Mouse (Mus musculus): ENCODE measurements at regions not wholly inside any gene's neighbourhood (a gene's known extent, or its start where the extent isn't known, plus 50 kb on each side); places are given as distances from the start of the nearest gene placed in this dataset.
A peak's percentile ranks its signal among the peaks of the same experiment; 100 is the strongest.

DNA sequence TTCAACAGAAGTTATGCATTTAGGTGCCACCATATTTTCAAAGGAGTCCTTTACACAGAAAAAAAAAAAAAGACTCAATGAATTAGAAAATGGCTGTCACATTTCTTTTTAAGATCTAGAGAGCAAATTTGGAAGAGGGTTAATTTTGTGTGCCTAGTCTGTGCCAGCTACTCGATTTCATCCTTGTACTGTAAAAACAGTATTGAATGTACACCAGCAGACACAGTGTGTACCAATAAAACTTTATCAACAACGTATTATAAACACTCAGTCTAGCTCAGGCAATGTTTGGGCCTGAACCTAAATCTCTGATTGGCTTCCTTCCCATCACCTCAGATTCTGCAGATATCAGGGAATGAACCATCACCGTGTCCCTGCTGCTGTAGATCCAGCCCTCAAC lies 93.9 kb downstream of the Tomm20 start:
- H3K4me3 ChIP-seq = no peak overlapping the region
- 92% methylated on average over 3 of the region's 3 CpGs for WGBS
- no peak overlapping the region for H3K4me2 ChIP-seq (replicated peaks)
- ATAC-seq (ENCODE audit: low FRiP score, low read depth) = no peak
- H3K4me1 ChIP-seq = peaks cover 13% of the 10 kb centered on the region; the same call in 1 of the 2 replicates
- H3K27me3 ChIP-seq (replicated peaks) = no peaks in the 10 kb centered on the region
- no peaks in the 10 kb centered on the region for H3K36me3 ChIP-seq
- no peaks in the 10 kb centered on the region for H3K9me3 ChIP-seq
- no peak overlapping the region for H3K9ac ChIP-seq
- no peak overlapping the region for H3K27ac ChIP-seq

DNA sequence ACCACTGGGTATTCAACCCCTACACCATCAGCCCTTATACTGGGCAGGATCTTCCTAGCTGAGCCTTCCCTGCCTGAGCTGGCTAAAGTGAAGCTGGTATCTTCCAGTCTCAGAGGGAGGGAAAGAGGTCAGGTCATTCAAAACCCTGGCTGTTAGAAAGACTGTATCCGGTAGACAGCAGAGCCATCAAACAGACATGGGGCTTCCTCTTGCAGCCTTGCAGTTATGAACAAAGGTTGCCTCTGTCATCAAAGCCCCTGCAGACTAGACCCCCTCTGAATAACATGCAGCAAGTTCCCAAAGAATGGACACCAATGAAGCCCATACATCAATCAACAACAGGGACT lies 95.5 kb downstream of the Tomm20 start:
- 56% methylated on average over 1 of the region's 1 CpGs for WGBS
- Histone ChIP-seq H3K9me3 (no peaks in the 10 kb centered on the region), H3K27me3 (replicated peaks) (no peaks in the 10 kb centered on the region), H3K4me1 (peaks cover 13% of the 10 kb centered on the region; the same call in 1 of the 2 replicates), H3K9ac (no peak overlapping the region), H3K27ac (no peak overlapping the region), H3K36me3 (no peaks in the 10 kb centered on the region), H3K4me2 (replicated peaks) (no peak overlapping the region), H3K4me3 (no peak overlapping the region)
- no peak for ATAC-seq (ENCODE audit: low FRiP score, low read depth)

DNA sequence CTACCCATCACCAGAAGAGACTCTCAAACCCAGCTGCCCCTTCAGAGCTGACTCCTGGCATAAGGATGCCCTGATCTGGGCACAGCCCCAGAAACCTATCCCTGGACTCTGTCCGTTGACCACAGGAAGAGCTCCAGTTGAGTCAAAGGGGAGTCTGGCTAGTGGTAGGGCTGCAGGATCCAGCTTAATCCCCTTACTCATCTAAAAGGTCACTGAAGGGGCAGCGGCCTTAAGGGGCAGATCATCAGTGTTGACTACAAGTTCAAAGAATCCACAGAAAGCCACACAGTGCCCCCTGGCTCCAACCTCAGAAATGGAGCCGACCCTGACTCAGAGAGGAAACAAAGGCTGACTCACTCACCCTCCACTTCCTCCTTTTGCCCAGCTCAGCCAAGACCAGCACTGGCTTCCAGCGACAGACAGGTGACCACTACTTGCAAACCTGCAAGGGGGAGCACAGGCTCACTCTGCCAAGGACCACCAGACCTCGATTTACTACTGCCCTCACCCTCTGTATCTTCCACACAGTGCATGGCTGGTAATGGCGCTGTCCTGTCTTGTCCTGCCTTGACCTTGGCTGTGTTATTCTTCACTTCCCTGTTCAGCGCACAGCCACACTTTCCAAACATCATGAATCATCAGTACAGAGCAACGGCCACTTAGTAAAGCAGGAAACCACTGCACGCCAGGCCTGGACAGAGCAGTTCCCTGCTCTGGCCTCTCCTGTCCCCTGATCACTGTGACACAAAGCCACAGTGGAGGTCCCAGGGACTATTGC lies 96.0 kb downstream of the Tomm20 start:
- H3K4me3 ChIP-seq = no peak overlapping the region
- WGBS = 63% methylated on average over 9 of the region's 9 CpGs
- 0 out of 2 replicates have a peak overlapping the region, but pooled peaks have one; percentile 9 for H3K27ac ChIP-seq
- no peaks in the 10 kb centered on the region for H3K9me3 ChIP-seq
- no peak for ATAC-seq (ENCODE audit: low FRiP score, low read depth)
- H3K4me1 ChIP-seq = peaks cover 12% of the 10 kb centered on the region; the same call in 1 of the 2 replicates
- no peak overlapping the region for H3K9ac ChIP-seq
- H3K4me2 ChIP-seq (replicated peaks) = no peak overlapping the region
- no peaks in the 10 kb centered on the region for H3K27me3 ChIP-seq (replicated peaks)
- H3K36me3 ChIP-seq = no peaks in the 10 kb centered on the region

DNA sequence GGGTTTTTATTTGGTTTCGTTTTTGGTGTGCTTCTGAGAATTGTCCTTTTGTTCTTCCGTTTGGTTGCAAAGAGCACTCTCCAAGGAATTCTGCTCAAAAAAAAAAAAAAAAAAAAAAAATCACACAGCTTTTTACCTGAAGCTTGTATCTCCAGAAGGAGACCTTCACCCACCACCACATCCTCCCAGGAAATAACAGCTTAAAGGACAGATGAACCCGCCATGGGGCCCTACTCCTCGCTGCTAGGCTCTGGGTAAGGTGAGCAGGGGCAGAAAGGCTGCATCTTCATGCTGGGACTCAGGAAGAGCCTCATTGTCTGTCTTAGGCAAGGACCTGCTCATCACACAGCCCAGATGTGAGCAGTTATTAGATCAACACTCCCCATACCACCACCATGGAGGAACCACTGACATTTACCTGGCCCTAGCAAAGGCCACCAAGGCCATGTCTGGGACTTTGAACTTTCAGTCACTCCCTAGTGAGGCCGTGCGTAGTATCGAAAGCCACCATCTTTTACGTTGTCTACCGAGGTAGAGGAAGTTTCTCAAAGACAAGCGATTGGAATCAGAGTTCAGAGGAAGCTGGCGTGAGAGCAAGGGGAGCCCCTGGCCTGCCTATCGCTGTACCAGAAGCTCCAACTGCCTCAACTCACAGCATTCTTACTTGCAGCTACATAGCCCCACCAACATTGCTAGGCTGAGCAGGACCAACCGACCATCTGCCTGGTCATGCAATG lies 97.1 kb downstream of the Tomm20 start:
- H3K4me1 ChIP-seq = peaks cover 6% of the 10 kb centered on the region; the same call in 1 of the 2 replicates
- H3K27me3 ChIP-seq (replicated peaks) = no peaks in the 10 kb centered on the region
- H3K4me3 ChIP-seq = no peak overlapping the region
- no peak for ATAC-seq (ENCODE audit: low FRiP score, low read depth)
- H3K9me3 ChIP-seq = no peaks in the 10 kb centered on the region
- H3K4me2 ChIP-seq (replicated peaks) = no peak overlapping the region
- no peak overlapping the region for H3K27ac ChIP-seq
- H3K36me3 ChIP-seq = no peaks in the 10 kb centered on the region
- WGBS = 80% methylated on average over 13 of the region's 13 CpGs
- no peak overlapping the region for H3K9ac ChIP-seq

DNA sequence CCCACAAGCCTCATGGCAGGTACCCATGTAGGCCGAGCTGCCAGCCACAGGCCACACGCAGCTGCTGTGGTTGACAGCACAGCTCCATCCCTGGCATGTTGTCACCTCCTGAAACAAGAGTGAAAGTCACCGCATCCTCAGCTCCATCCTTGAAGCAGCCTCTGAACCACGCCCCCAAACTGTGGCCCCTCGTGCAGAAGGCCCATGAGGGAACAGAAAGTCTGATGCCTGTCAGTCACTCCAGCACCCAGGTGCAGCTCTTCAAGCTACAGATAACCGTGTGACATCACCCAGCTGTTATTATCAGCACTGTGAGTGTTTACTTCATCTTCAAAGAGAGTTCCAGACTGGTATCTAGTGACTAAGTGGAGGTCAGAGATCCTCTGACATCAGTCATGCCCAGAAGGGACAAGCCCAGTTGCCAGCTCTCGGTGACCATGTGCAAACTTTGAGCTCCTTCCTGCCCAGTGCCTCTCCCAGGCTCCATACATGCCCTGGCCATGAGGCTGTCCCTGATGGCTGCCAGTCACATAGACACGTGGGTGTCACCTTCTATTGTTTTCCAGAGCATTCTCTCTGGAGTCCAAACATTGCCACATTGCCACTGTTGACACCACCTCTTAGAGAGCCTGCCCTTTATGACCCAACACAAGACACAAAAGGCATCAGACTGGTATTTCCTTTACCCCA lies 97.8 kb downstream of the Tomm20 start:
- H3K36me3 ChIP-seq = no peaks in the 10 kb centered on the region
- ATAC-seq (ENCODE audit: low FRiP score, low read depth) = no peak
- no peak overlapping the region for H3K27ac ChIP-seq
- H3K4me1 ChIP-seq = peaks cover 6% of the 10 kb centered on the region; the same call in 1 of the 2 replicates
- 69% methylated on average over 8 of the region's 8 CpGs for WGBS
- H3K9me3 ChIP-seq = no peaks in the 10 kb centered on the region
- no peak overlapping the region for H3K9ac ChIP-seq
- no peak overlapping the region for H3K4me3 ChIP-seq
- no peaks in the 10 kb centered on the region for H3K27me3 ChIP-seq (replicated peaks)
- H3K4me2 ChIP-seq (replicated peaks) = no peak overlapping the region

DNA sequence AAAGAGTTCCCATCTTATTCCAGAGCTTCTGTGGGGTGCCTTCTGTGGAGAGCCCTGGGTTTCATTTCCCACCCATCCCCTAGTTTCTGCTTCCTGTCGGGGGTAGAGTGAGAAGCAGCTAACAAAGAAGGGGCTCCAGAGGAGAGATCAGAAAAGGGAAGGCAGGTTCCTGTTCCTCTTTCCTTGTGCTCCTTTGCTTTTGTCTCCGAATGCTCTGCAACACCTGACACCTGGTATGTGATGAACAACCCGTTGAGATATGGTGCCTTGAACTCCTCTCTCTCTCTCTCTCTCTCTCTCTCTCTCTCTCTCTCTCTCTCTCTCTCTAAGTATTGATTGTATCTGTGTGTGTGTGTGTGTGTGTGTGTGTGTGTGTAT lies 99.5 kb downstream of the Tomm20 start:
- Histone ChIP-seq H3K4me1 (peaks cover 11% of the 10 kb centered on the region; the same call in 1 of the 2 replicates), H3K27me3 (replicated peaks) (no peaks in the 10 kb centered on the region), H3K9me3 (no peaks in the 10 kb centered on the region), H3K36me3 (no peaks in the 10 kb centered on the region), H3K4me2 (replicated peaks) (no peak overlapping the region), H3K4me3 (no peak overlapping the region), H3K9ac (no peak overlapping the region), H3K27ac (no peak overlapping the region)
- WGBS = 76% methylated on average over 3 of the region's 3 CpGs
- no peak for ATAC-seq (ENCODE audit: low FRiP score, low read depth)

DNA sequence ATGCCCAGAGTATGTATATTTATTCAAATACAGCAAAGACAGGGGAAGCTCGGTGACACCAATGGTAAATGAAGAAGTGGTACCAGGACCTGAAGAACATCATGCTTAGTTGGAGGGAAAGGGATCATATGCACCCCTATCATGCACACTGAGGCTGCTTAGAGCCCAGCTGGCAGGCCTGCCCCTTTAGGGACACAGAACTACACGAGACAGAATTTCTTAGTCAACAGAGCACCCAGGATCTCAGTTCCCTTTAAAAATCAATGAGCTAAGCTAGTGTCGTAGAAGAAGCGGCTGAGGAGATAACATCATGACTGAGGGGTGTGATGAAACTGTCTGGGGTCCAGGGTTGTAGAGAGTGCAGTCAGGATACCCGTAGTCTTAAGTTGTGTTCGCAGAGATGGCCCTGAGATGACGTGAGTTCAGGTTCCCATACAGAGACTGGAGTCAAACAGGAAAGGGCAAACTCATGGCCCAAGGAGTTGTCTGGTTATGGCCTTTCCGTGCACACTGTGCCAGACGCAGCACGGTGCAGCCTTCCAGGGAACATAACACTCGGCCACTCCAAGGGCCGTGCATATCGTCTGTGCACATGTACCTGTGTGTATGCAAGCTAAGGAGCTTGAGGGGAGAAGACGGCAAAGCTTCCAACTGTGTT lies 100.0 kb downstream of the Tomm20 start:
- H3K27me3 ChIP-seq (replicated peaks) = no peaks in the 10 kb centered on the region
- no peak overlapping the region for H3K4me2 ChIP-seq (replicated peaks)
- no peak overlapping the region for H3K4me3 ChIP-seq
- H3K9me3 ChIP-seq = no peaks in the 10 kb centered on the region
- ATAC-seq (ENCODE audit: low FRiP score, low read depth) = no peak
- H3K4me1 ChIP-seq = peaks cover 14% of the 10 kb centered on the region; the same call in 1 of the 2 replicates
- WGBS = 90% methylated on average over 14 of the region's 14 CpGs
- no peak overlapping the region for H3K27ac ChIP-seq
- H3K9ac ChIP-seq = no peak overlapping the region
- no peaks in the 10 kb centered on the region for H3K36me3 ChIP-seq

DNA sequence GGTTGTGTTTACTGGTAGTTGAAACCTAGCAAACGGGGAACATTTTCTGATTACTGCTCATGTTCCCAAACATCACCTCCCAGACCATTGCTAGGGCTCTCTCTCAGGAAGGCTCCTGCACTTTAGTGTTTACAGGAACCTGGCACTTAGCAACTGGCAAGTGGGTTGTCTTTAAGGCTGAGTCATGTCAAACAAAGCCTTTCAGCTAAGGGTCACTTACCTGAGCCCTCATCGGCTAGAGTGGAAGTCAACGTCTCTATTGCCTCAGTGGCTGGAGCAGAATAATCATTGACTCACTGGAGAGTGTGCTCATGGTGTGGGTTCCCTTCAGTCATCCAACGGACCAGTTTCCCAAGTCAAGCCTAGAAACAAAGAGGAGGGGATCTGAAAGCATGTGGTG lies 101.0 kb downstream of the Tomm20 start:
- Histone ChIP-seq H3K9ac (no peak overlapping the region), H3K9me3 (no peaks in the 10 kb centered on the region), H3K36me3 (no peaks in the 10 kb centered on the region), H3K4me3 (no peak overlapping the region), H3K4me1 (peaks cover 17% of the 10 kb centered on the region), H3K27me3 (replicated peaks) (no peaks in the 10 kb centered on the region), H3K27ac (no peak overlapping the region), H3K4me2 (replicated peaks) (no peak overlapping the region)
- no peak for ATAC-seq (ENCODE audit: low FRiP score, low read depth)
- WGBS = 85% methylated on average over 4 of the region's 4 CpGs

DNA sequence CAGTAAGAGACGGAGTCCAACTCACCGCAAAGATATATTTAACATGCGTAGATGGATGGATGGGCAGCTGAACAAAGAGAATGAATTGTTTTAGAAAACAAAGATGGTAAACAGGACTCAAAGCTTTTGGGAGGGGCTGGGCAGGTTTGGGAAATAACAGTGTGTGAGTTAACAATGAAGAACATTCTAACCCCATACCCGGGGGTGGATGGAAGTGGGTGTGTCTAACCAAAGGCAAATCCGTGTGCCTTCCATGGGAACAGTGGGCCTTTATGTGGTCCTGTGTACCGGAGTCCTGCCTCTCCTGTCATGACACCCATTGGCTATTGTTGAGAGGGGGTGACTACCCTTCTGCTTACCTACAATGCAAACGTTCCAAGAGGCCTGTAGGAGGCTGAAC lies 104.5 kb downstream of the Tomm20 start:
- H3K36me3 ChIP-seq = no peaks in the 10 kb centered on the region
- no peaks in the 10 kb centered on the region for H3K9me3 ChIP-seq
- H3K9ac ChIP-seq = no peak overlapping the region
- no peaks in the 10 kb centered on the region for H3K27me3 ChIP-seq (replicated peaks)
- no peak overlapping the region for H3K4me3 ChIP-seq
- WGBS = 47% methylated on average over 7 of the region's 7 CpGs
- H3K27ac ChIP-seq = no peak overlapping the region
- no peak for ATAC-seq (ENCODE audit: low FRiP score, low read depth)
- peaks cover 38% of the 10 kb centered on the region for H3K4me1 ChIP-seq
- no peak overlapping the region for H3K4me2 ChIP-seq (replicated peaks)

DNA sequence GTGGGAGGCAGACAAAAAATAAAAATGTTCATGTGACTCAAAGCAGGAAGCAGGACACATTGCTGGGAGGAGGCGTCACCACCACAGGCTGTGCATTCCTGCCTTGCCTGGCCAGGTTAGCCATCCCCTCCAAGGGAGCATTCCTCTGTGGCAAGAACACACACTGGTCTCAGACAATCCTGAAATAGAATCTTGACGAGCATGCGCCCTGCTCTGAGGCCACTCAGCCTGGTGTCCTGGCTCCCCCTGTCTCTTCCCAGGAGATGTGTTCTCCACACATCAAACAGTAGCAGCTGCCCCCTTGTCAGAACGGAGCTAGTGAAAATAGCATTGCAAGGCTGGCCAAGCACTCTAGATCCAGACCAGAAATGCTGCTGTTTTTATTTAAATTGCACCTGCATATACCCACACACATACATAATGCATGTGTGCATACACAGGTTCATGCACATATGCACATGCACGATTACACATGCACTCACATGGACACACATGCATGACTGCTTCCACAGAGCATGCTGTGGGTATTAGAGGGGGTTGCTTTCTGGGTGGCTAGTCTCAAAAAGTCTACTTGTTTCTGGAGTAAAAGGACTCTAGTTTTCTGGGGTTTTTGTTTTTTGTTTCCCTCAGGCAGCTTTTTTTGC lies 105.8 kb downstream of the Tomm20 start:
- 11% methylated on average over 5 of the region's 5 CpGs for WGBS
- ATAC-seq (ENCODE audit: low FRiP score, low read depth) = peak; percentile 80
- H3K4me3 ChIP-seq = no peak overlapping the region

DNA sequence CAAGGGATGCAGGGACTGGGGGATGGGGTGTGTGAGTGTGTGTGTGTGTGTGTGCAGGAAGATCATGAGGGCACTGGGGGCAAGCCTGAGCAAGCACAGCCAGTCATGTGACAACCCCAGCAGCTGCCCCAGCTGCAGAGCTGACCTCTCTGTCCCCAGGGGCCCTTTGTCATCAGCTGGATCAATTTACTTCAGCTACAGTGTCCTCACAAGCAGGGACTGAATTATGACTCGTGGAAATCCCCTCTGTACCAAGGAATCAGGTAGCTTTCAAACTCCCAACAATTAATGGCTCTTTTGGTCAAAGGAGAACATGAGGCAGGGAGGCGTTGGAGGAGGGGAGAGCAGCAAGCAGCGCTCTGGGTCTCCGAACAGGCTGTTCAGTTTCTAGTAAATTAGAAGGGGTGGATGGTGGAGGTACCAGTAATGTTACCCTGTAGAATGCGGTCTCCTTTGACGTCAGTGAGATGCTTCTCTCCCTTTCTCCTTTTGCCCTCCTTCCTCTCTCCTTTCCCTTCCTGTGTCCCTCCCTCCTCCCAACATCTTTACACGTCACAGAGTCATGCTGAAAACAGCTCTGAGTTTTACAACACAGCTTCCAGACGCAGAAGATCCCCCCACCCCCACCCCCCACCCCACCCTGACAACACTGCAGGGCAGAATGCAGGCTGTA lies 106.5 kb downstream of the Tomm20 start:
- Histone ChIP-seq H3K9ac (0 out of 2 replicates have a peak overlapping the region, but pooled peaks have one; percentile 35), H3K27ac (peak overlapping the region; percentile 89), H3K4me1 (peaks cover 38% of the 10 kb centered on the region)

More for the DNA sequence above, 105.8 kb downstream of the Tomm20 start:
- Histone ChIP-seq H3K4me2 (replicated peaks) (peak overlapping the region; percentile 50), H3K27me3 (replicated peaks) (no peaks in the 10 kb centered on the region), H3K27ac (peak overlapping the region; percentile 89), H3K36me3 (no peaks in the 10 kb centered on the region), H3K9ac (0 out of 2 replicates have a peak overlapping the region, but pooled peaks have one; percentile 35), H3K9me3 (no peaks in the 10 kb centered on the region), H3K4me1 (peaks cover 38% of the 10 kb centered on the region)

More for the DNA sequence above, 106.5 kb downstream of the Tomm20 start:
- Histone ChIP-seq H3K27me3 (replicated peaks) (no peaks in the 10 kb centered on the region), H3K36me3 (no peaks in the 10 kb centered on the region), H3K4me2 (replicated peaks) (peak overlapping the region; percentile 50), H3K9me3 (no peaks in the 10 kb centered on the region), H3K4me3 (no peak overlapping the region)
- 4% methylated on average over 8 of the region's 8 CpGs for WGBS
- ATAC-seq (ENCODE audit: low FRiP score, low read depth) = peak; percentile 89
